Mouse (Mus musculus) heart, embryonic 15.5 days (tissue): ENCODE data around the gene Fxyd5. TPM values are rescaled to one million over a fixed set of nuclear protein-coding genes. Genes with fewer than 3 reads are reported as not detected.

Experiments
- microRNA-seq: library from miRNA; unstranded; fragments of <30 nt; microRNA quantifications from one replicate; pipeline ENCODE4, GENCODE M21; 2016
- polyA plus RNA-seq: library from polyadenylated mRNA; unstranded; fragments of >200 nt; fragmentation: Nextera tagmentation; extraction: Ambion mirVana; gene quantifications from 2 replicates; pipeline ENCODE4 v1.2.1, GENCODE M21; 2015

Gene Fxyd5
- polyA plus RNA-seq, 1 experiment from 2014 or later = 39.1 TPM

Small RNAs within 50 kb of the gene (microRNA-seq; reads per million reads assigned to microRNA genes)
- gene Mir7050 = not detected

Other genes starting within 250 kb of the Fxyd5 start
- gene Ffar2, start 218.7 kb downstream of the Fxyd5 start, polyA plus RNA-seq = 0.20 and 0.44 TPM in 2 replicates
- gene Ffar3, start 186.3 kb downstream of the Fxyd5 start, polyA plus RNA-seq = 0.15 TPM in 1 of 2 replicates, not detected in the other
- gene Ffar1, start 180.9 kb downstream of the Fxyd5 start, polyA plus RNA-seq = not detected in 2 replicates
- 0.06 TPM in 1 of 2 replicates, not detected in the other for gene Cd22, start 162.1 kb downstream of the Fxyd5 start, polyA plus RNA-seq
- 0.14 and 0.29 TPM in 2 replicates for gene Mag, start 127.6 kb downstream of the Fxyd5 start, polyA plus RNA-seq
- gene Hamp2, start 117.8 kb downstream of the Fxyd5 start, polyA plus RNA-seq = not detected in 2 replicates
- gene Hamp, start 98.4 kb downstream of the Fxyd5 start, polyA plus RNA-seq = not detected in 2 replicates
- 13.1 and 16.2 TPM in 2 replicates for gene Usf2, start 85.7 kb downstream of the Fxyd5 start, polyA plus RNA-seq
- gene Lsr, start 69.0 kb downstream of the Fxyd5 start, polyA plus RNA-seq = 7.0 and 18.9 TPM in 2 replicates
- 0.54 and 0.86 TPM in 2 replicates for gene Fam187b, start 68.7 kb downstream of the Fxyd5 start, polyA plus RNA-seq
- gene Fxyd7, start 9.0 kb upstream of the Fxyd5 start, polyA plus RNA-seq = 1.1 and 2.7 TPM in 2 replicates
- gene Fxyd1, start 14.7 kb upstream of the Fxyd5 start, polyA plus RNA-seq = 950 and 1,236 TPM in 2 replicates
- 0.25 and 0.39 TPM in 2 replicates for gene Lgi4, start 16.9 kb upstream of the Fxyd5 start, polyA plus RNA-seq
- 2.6 and 15.2 TPM in 2 replicates for gene Fxyd3, start 34.2 kb upstream of the Fxyd5 start, polyA plus RNA-seq
- 1.5 and 4.8 TPM in 2 replicates for gene Hpn, start 72.8 kb upstream of the Fxyd5 start, polyA plus RNA-seq
- 3.7 and 4.0 TPM in 2 replicates for gene Scn1b, start 84.5 kb upstream of the Fxyd5 start, polyA plus RNA-seq
- 41.4 and 56.8 TPM in 2 replicates for gene Gramd1a, start 113.4 kb upstream of the Fxyd5 start, polyA plus RNA-seq
- gene Scgb2b2, start 248.0 kb upstream of the Fxyd5 start, polyA plus RNA-seq = not detected in 2 replicates
- not detected in 2 replicates for gene Scgb1b2, start 249.3 kb upstream of the Fxyd5 start, polyA plus RNA-seq